Mouse (Mus musculus) cerebellum, adult (tissue): Measurements from ENCODE around the gene Tspan14.

ENCODE experiments used
- ATAC-seq: cut with Nextera tagmentation; 2 replicates; pipeline ENCODE4 v1.9.2; 2017; ENCODE audit warnings: mild to moderate bottlenecking, moderate library complexity, mixed read lengths; ENCODE audit not compliant: insufficient number of reproducible peaks, low FRiP score, low TSS enrichment

Tspan14 gene

DNA sequence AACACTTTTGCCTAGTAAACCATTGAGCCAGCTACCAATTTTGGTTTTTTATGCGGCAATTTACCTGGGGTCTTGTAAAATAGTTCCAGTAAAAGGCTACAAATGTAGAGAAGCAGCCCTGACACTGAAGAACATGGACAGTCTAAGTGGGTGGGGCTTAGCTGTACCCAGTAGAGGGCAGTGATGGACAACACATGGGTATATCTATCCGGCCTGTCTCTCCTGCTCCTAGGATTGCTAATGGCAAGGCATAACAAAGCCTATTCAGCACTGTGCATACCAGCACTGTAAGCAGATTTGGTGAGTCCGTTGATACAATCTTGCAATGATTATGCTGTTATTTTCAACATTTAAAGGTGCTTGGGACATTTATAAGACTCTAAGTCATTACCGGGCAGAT is 12.4 kb upstream of the Tspan14 start:
- peak; percentile 76 for ATAC-seq

DNA sequence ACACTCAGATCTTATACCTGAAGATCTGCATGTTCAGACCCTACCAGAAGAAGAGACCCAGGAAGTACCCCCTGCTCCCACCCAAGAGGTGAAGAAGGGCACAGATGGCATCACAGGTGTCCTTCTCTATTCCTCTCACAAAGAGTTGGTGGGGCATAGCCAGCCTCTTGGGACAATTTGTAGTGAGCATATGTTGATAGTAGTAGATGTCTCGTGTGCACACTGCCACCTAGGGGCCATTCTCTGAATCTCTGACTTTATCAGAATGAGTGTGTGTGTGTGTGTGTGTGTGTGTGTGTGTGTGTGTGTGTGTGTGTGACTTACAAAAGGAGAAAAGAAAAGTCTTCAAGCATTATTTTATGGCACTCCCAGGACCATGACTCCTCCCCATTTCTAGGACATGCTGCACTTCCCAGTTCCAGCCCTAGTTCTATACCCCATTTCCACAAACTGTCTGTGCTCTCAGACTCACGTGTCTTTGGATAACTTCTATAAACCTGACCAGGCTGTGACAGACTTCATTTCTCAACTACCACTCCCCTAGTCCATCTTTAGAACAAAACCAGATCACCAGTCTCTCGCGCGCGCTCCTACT is 8.6 kb upstream of the Tspan14 start:
- peak; percentile 65 for ATAC-seq

DNA sequence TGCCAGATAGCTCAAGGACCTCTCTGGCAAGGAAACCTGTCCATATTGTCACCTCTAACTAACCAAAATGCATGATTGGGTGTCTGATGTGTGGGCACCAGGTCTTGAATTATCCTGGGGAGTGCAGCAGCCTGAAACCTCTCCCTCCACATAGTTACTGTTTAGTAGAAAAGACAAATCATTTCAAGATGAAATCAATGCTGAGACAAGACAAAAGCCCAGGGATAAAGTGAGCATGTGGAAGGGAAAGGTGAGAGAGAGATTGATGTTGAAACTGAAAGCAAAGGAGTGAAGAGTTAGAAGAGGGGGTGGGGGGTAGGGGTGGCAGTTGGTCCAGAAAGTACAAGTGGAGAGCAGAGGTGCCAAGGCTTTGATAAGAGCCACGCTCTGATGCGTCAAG is 1.4 kb upstream of the Tspan14 start:
- no peak for ATAC-seq

DNA sequence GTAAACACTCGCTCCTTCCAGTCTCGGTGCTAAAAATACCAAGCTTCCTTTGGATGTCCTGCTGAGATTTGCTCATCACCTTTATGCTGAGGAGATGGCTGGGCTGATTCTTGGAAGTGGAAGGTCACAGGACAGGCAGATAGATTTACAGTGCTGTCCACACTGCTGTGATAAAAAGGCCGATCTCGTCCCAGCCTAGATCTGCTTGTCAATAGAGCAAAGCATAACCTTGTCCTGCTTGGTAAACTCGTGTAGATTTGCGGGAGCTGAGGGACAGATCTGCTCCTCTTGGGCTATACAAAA is 942 bp upstream of the Tspan14 start:
- peak; percentile 32; the same call in 1 of the 2 replicates for ATAC-seq

DNA sequence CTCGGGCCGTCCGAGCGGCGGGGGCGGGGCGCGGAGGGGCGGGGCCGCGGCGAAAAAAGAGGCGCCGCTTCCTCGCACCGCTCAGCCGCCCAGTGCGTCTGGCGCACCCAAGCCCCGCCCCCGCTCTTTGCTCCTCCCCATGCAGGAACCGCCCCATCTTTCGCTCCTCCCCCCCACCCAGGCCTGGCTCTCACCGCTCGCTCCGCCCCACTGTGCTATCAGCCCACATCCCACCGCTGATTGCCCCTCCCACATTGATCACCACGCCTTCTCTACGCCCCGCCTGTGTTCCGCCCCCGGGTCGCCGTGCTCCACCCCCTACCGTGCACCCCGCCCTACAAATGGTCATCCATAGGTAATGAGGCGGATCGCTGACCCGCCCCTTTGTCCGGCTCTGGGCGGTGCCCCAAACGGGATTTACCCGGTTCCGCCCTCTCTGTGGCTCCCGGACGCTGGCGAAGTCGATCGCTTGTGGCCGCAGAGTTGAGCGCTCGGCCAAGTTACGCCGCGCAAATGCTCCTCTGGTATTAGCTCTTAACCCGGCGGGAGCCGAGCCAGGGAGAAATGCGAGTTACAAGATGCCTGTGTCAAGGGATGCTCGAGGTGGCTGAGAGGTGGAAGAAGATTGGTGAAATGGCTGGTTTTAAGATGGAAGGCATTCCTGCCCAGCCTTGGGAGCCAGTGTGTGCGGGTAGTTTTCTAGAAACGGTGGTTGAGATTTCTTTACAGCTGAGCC is 423 bp upstream of the Tspan14 start:
- ATAC-seq: peak; percentile 83

DNA sequence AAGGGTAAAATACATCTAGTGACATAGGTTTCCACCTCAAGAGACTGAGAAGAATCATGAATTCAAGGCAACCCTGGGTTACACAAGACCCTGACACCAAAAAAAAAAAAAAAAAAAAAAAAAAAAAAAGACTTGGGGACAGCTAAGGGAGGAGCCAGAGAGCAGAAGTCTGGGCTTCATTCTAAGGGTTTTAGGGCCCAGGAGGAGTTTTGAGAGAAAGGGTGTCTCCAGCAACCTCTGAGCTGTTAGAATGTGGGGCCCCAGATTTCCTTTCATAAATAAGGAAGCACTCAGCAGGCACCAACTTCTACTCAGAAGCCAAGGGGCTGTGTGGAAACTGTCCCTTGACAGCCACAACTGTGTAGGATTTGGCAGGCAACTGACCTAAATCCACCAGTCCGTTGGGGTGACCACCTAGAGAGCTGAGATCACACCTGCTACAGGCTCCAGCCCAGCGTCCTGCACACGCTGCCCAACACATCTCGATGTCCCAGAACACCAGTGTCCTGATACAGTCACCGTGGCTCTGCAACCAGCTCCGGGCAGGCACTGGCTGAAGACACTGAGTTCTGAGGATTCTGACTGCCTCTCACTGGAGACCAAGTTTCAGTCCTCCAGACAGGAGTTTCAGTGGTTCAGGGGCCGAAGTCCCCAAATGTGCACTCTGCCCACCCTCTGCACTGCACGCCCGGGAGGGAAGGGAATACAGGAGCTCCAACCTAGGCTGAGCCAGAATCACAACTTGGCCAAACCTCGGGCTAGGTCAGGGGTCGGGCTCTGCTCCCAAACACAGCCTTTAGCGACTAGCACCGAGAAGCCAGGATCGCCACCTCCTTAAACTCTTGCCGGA is 875 bp downstream of the Tspan14 start:
- ATAC-seq: 0 out of 2 replicates have a peak, but pooled peaks have one; percentile 2

DNA sequence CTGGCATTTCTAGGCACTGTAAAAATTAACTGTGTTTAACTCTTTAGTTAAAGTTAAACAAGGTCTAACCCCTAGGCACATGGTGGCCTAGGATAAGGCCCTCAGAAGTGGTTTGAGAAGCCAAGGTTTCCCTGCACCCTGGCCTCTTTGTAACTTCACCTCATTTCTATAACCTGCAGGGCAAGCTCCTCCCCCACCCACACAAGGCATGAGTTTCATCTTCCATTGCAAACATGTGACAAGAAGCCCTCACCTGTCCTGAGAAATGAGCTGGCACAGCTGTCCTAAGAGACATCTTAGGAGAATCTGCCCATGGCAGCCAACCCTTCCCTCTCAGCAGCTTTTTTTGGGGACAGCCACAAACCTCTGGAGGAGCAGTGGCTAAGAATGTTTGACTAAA is 1.7 kb downstream of the Tspan14 start:
- no peak for ATAC-seq

DNA sequence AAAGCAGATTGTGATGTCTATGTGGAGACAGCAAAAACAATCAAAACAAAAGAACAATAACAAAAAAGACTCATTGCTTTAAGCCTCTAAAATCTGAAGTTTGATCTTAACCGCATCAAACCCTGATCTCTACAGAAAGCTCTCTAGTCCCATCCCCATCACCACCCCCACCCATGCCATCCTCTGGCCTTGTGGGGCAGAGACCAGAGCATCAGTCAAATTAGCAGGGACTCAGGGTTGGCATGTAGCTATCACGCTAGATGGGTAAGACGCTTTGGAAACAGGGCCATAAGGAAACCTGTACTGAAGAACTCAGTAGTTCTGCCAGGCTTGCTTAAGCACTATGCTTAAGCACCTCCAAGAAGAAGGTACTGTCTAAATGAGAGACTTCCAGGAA is 2.4 kb downstream of the Tspan14 start:
- ATAC-seq: no peak

DNA sequence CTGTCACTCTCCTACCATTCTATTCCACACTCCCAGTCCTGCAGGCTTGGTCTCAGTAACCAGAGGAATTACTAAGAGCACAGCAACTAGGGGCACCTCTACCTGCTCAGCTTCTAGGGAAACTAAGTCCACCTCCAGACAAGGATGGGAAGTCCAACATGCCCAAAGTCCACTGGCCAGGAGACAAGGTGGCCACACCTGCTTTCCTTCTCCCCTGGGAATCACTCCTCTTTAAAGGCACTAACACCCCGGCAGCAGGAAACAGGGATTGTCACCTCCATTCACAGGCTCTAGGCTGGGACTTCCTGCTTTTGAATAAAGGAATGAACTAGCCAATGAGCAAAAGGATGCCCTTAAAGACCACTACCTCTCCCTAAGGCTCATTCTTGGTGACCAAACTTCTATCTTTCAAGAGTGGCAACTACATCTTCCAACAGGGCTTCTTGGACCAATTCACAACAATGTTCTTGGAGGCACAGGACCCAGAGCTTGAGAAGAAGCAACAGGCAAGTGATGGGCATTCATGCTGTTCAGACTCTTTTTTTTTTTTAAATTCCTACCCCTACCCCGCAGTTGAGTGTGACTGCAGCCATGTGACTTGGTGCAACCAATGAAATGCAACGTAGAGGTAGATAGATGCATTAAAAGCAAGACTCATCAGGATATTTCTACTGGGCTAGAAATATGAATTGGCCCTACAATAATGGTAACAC is 3.0 kb downstream of the Tspan14 start:
- no peak for ATAC-seq

DNA sequence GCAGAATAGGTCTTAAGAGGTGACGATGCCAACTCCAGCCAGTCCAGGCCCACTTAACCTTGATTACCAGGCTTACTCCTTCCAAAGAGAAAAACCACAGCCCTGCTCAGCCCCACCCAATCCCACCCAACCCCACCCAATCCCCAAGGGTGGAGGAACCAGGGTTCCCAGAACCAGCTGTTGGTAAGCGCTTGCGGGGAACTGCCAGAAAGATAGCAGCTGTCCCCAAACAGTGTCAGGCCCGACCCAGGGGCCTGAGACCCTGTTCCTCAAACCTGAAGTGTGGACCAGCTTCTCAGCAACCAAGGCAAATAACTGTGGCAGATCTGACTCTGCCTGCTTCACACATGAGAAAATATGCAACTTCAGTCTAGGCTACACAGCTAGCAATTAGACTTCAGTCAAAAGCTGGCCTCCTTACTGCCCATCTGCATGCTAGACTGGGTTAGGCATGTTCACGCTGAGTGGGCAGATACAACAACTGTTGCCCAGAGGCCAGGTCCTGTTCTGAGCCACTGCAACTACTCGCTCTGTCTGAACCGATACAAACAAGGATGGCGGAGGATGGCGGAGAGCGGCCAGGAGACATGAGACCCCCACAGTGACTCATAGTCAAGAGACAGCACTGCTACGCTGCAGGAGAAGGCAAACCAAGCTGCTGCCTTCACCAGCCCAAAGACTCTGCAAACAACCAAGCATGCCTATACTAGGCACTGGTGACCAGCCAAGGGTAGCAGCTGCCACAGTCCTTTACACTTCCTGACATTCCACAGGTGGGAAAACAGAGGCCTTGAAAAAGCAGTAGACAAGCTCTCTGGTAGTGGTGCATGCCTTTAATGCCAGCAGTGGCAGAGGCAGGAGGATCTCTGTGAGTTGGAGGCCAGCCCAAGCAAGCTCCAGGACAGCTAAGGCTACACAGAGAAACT is 4.0 kb downstream of the Tspan14 start:
- no peak for ATAC-seq

DNA sequence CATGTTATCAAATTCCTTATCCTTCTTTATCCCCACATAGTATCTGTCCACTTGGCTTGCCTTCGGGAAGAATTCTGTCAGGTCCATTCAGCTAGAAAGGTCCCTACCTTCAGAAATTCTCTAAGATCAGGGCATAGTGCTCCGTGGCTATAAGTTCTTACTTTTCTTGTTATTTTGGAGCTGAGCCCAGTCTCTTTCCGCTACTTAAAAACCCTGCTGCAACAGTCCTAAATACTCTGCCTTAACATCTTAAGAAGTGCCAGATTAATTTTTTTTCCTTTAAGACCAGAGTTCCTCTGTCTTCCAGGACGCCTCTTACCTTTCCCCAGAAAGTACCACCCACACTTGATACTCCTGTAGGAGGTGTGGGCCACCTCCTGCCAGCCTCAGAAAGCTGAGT is 6.4 kb downstream of the Tspan14 start:
- no peak for ATAC-seq

DNA sequence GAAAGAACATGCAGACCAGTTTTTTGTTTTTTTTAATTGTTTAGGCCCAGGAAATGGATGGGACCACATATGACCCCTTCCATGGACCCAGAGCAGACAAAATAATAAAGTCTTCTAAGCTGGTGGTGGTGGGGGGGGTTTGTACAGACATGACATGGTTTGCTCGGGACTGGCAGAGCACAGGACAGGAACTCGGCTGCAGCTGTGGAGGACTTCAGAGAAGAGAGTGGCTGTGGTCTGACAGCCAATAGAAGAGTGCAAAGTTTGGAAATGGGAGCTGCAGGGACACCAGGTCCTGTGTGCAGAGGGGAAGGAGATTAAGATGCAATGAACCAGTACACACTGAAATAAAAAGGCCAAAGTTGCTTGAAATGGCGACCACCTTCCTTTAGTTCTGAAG is 7.0 kb downstream of the Tspan14 start:
- ATAC-seq: no peak

DNA sequence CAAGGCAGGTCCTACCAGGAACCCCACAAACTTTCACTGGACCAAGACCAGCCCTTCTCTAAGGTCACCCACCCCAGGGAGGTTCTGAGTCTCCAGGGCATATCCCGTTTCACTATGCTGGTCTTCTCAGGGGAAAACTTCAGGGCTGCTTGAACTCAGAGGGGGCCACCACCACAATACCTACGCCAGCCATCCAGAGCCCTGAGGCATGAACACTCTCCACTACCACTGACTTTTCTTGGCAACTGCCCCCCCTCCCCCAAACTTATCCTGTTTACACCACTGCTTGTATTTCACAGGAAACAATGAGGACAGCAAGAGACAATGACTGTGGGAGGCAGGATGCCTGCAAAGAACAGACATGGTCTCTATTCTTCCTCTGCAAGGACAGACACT is 7.6 kb downstream of the Tspan14 start:
- no peak for ATAC-seq

DNA sequence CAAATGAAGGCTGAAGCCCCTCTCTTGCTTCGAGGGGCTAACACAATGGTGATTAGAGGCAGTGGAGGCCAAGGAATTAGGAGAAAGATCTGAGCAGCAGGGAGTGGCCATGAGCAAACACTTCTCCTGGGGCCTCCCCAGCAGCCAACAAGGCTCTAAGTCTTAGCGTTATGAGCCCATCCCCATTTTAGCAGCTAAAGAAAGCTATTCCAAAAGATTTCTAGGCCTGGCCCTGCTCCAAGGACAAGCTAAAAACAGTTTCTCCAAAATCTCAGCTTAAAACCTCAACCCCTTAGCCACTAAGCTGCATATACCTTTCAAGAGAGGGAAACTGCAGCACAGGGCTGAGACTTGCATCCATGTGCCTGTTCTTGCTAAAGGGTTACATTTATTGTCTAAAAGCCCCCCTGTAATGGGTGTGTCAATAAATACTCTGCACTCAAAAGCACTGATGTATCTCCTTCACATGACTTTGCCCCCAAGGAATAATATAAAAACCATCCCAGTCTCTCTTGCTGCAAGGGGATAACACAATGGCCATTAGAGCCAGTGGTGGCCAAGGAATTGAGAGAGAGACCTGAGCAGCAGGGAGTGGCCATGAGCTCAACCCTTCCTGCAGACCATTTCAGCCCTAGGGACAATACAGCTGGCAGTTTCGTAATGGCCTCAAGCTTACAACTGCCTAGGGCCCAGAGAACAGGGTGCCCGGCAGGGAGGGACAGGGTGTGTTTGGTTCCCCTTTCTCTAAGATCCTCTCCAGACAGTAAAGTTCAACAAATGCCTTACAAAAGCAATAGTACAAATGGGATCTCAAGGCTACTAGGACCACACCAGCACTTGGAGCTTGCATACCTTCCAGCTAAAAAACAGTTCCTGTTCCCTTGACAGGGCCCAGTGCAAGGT is 8.3 kb downstream of the Tspan14 start:
- no peak for ATAC-seq

DNA sequence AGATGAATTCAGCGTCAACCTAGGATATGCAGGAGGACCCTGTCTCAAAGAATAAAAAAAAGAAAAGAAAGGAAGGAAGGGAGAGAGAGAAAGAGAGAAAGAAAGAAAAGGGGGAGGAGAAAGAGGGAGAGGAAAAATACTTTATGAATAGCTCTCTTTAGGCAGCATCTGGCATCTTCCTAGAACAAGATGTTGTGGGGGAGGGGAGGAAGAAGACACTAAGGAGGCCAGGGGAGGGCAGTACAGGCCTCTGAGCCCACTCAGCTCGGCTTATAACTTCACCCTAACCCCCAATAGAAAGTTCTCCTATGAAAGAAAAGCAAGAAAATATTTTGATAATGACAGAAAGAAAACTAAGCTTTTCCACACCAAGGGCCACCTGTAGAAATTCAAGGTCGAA is 9.0 kb downstream of the Tspan14 start:
- no peak for ATAC-seq

DNA sequence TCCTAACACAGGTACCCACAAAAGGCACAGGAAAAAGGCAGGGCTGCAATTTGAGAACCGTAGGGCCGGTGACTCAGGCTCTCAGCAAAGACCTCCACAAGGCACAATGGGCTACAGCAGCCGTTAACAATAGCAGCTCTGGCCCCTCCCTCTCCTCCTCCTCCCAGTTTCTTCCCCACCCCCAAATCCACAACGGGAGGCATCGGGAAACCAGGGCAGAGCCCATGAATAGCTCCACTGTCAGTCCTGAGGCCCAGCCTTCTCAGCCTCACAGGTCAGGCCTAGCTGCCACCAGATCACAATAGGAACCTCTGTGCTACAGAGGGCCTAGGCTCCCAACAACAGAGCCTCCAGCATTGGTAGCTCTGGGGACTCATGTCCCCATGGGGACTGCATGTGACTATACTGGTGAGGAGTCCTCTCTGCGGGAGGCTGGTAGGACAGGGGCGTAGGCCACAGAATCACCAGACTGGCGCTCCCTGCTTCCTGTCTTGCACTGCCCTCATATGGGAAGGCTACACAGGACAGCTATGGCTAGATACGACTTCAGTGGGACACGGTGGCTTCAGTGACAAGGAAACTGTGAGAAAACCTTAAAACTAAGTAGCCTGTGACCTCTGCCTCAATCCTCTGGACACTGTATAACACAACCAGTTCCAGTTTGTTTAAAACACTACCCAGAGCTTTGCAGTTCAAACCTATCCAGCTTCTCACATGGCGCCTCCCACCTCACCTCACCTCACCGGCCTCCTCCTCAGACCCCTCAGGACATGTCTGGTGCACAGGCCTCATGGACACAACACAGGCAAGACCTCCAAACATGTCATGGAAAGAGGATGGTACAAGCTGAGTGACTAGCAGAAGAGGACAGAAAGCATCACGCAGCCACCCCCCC is 10.1 kb downstream of the Tspan14 start:
- ATAC-seq: peak; percentile 42

DNA sequence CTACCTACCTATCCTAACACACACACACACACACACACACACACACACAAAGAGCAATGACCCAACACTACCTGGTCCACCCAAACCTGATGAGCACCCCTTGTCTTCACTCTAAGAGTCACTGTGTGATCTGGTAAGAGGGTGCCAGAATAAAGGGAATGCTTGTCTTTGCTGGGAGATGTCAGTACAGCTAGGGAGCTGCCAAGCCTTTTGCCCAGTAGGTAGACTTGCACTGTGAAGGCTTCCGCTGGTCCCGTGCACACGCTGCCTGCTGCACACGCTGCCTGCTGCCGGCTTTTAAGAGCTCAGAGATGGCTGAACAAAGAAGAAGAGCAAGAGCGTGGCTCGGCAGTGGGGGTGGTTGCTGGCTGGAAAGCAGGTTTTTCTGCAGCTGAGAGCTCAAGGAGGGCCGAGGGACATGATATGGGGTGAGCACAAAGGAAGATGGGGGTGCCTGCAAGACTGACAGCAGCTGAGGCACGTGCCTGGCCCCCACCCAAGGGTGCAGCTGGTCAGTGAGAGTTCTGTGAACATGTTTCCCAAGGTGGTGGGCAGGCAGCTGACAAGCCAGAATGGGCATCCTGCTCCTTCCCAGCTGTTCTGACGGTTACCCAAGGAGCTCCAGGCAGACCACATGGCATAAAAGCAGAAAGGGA is 10.9 kb downstream of the Tspan14 start:
- ATAC-seq: 0 out of 2 replicates have a peak, but pooled peaks have one; percentile 6
